Mouse (Mus musculus) neural tube, embryonic 13.5 days (tissue): ENCODE results near the gene Tns1. TPM values are rescaled to one million over a fixed set of nuclear protein-coding genes. Genes with fewer than 3 reads are reported as not detected.
A peak's percentile ranks its signal among the peaks of the same experiment; 100 is the strongest.

ENCODE experiments used
- ATAC-seq: fragments of 200-750 bp; cut with Nextera tagmentation; 2 replicates; pipeline ENCODE4 v1.8.0; 2017; ENCODE audit warnings: low read depth, mild to moderate bottlenecking, moderate TSS enrichment, moderate library complexity
- H3K27ac ChIP-seq: fragments of 300-500 bp; sonication (generic); replicated peaks from 2 replicates; pipeline ENCODE4 v1.5.1; 2015; ENCODE audit warnings: moderate library complexity, mild to moderate bottlenecking, inconsistent platforms
- H3K27me3 ChIP-seq: fragments of 300-500 bp; sonication (generic); 2 replicates; pipeline ENCODE4 v1.6.1; 2015; ENCODE audit warnings: mild to moderate bottlenecking, inconsistent platforms
- H3K36me3 ChIP-seq: fragments of 300-500 bp; sonication (generic); 2 replicates; pipeline ENCODE4 v1.6.1; 2015; ENCODE audit warnings: mild to moderate bottlenecking, inconsistent platforms
- H3K4me1 ChIP-seq: fragments of 300-500 bp; sonication (generic); replicated peaks from 2 replicates; pipeline ENCODE4 v1.6.1; 2015; ENCODE audit warnings: inconsistent platforms
- H3K4me2 ChIP-seq: fragments of 300-500 bp; sonication (generic); 2 replicates; pipeline ENCODE4 v1.6.1; 2015; ENCODE audit warnings: inconsistent platforms, mild to moderate bottlenecking, moderate library complexity
- H3K4me3 ChIP-seq: fragments of 300-500 bp; sonication (generic); 2 replicates; pipeline ENCODE4 v1.5.1; 2015; ENCODE audit warnings: mild to moderate bottlenecking, inconsistent platforms
- H3K9ac ChIP-seq: fragments of 300-500 bp; sonication (generic); 2 replicates; pipeline ENCODE4 v1.6.1; 2015; ENCODE audit warnings: moderate library complexity, mild to moderate bottlenecking, inconsistent platforms
- H3K9me3 ChIP-seq: fragments of 300-500 bp; sonication (generic); 2 replicates; pipeline ENCODE4 v1.6.1; 2016; ENCODE audit warnings: inconsistent platforms
- WGBS: fragments of 180-500 bp; shearing (Covaris S2); methylation state at CpG from one replicate; pipeline ENCODE4 v1.1.7; 2015; 5-methylcytosine and 5-hydroxymethylcytosine counted together
- polyA plus RNA-seq: library from polyadenylated mRNA; unstranded; fragments of >200 nt; fragmentation: Nextera tagmentation; extraction: Ambion mirVana; gene quantifications from 2 replicates; pipeline ENCODE4 v1.2.1, GENCODE M21; 2015

Tns1 gene
- polyA plus RNA-seq, 1 experiment from 2014 or later: 15.8 TPM

DNA sequence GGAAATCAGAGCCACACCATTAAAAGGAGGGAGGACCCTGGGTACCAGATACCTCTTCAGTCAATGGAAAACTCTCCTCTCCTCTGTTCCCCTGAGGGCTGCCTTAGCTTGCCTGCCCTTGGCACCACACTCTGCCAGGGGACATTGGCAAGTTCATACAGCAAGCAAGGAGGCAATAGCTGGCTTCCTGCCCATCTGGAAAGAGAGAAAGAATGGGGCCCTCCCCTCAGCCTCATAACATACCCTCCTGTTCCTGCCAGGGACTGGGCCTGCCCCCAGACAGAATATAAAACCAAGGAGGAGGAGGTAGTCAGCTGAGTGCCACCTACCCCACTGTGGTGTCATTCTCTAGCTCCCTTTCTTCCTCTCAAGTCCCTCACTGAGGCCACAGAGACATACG lies 5.1 kb downstream of the Tns1 start:
- H3K4me3 ChIP-seq: no peak overlapping the region
- WGBS: 73% methylated on average over 1 of the region's 1 CpGs
- no peaks in the 10 kb centered on the region for H3K36me3 ChIP-seq
- ATAC-seq: peak; percentile 27; the same call in 1 of the 2 replicates
- H3K27me3 ChIP-seq: peaks cover 20% of the 10 kb centered on the region
- no peak overlapping the region for H3K4me2 ChIP-seq
- H3K9me3 ChIP-seq: no peaks in the 10 kb centered on the region
- H3K9ac ChIP-seq: no peak overlapping the region
- 0 out of 2 replicates have a peak overlapping the region, but pooled peaks have one; percentile 9 for H3K27ac ChIP-seq
- peaks cover 24% of the 10 kb centered on the region for H3K4me1 ChIP-seq

DNA sequence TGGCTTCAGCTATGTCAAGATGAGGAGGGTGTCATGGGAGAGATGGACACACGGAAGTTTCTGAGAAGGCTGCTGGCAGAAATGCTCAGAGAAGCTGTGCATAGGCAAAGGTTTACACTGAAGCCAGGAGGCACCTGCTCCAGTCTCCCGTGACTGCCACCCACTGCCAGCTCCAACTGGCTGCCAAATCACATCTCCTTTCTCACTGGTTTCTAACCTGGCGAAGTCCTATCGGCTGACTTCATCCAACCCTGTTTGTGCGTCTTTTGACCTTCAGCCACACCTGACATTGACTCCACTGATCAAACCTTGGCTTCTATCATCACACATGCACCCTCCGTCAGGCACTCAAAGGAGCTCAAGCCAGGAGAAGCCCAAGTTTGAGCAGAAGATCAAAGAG lies 6.4 kb downstream of the Tns1 start:
- Histone ChIP-seq H3K36me3 (no peaks in the 10 kb centered on the region), H3K4me3 (no peak overlapping the region), H3K9ac (no peak overlapping the region), H3K27me3 (peaks cover 9% of the 10 kb centered on the region), H3K27ac (no peak overlapping the region), H3K4me2 (no peak overlapping the region), H3K4me1 (peaks cover 30% of the 10 kb centered on the region), H3K9me3 (no peaks in the 10 kb centered on the region)
- ATAC-seq: no peak
- 90% methylated on average over 6 of the region's 6 CpGs for WGBS

DNA sequence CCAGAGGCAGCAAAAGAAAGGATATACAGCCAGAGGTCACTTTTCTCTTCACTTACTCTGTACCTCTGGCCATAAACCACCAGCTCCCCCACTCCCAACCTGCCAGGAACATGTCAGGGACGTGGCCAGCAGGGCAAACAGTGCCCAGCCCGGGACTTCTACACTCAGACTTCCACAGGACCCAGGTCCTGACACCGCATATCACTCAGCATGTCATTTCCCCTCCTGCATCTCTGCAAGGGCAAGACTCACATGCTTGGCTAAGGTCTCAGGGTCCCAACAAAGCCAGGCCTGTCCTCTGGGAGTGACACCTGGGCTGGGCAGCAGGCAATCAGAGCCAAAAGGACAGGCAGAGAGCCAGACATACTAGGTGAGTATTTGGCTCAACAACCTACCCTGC lies 11.2 kb downstream of the Tns1 start:
- H3K4me3 ChIP-seq: no peak overlapping the region
- no peak overlapping the region for H3K27ac ChIP-seq
- H3K4me2 ChIP-seq: no peak overlapping the region
- H3K9me3 ChIP-seq: no peaks in the 10 kb centered on the region
- H3K4me1 ChIP-seq: peaks cover 52% of the 10 kb centered on the region
- H3K27me3 ChIP-seq: no peaks in the 10 kb centered on the region
- no peaks in the 10 kb centered on the region for H3K36me3 ChIP-seq
- H3K9ac ChIP-seq: no peak overlapping the region
- 56% methylated on average over 3 of the region's 3 CpGs for WGBS
- ATAC-seq: no peak

- WGBS: 18% methylated on average over 6 of the region's 6 CpGs
- H3K9me3 ChIP-seq: no peaks in the 10 kb centered on the region
- H3K27ac ChIP-seq: peak overlapping the region; percentile 75
- H3K27me3 ChIP-seq: no peaks in the 10 kb centered on the region
- H3K9ac ChIP-seq: no peak overlapping the region
- H3K36me3 ChIP-seq: no peaks in the 10 kb centered on the region
- H3K4me1 ChIP-seq: peaks cover 57% of the 10 kb centered on the region
- H3K4me3 ChIP-seq: no peak overlapping the region
- no peak for ATAC-seq
- peak overlapping the region; percentile 21; the same call in 1 of the 2 replicates for H3K4me2 ChIP-seq
Observed at GRCm38 (mm10) chr1:74111696-74112030, 12.6 kb downstream of the Tns1 start.

GRCm38 (mm10) chr1:74110932-74111695 lies 13.1 kb downstream of the Tns1 start:
- Histone ChIP-seq H3K9me3 (no peaks in the 10 kb centered on the region), H3K27ac (peak overlapping the region; percentile 75), H3K4me2 (peak overlapping the region; percentile 21), H3K9ac (no peak overlapping the region), H3K36me3 (no peaks in the 10 kb centered on the region), H3K4me1 (peaks cover 63% of the 10 kb centered on the region), H3K27me3 (no peaks in the 10 kb centered on the region), H3K4me3 (no peak overlapping the region)
- WGBS: 5% methylated on average over 8 of the region's 8 CpGs
- ATAC-seq: peak; percentile 87

DNA sequence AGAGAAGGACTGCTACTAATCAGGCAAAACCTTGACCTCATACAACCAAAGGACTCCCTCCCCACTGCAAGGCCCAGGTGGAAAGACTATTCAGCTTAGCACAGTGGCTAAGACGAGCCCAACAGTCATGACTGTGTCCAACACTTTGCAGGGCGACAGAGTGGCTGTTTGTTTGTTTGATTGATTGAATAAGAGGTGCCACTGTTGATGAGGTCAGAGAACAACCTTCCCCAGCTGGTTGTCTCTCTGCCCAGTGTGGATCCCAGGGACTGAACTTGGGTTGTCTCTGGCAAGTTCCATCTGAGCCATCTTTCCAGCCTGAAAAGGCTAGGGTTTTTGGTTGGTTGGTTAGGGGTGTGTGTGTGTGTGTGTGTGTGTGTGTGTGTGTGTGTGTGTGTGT lies 14.6 kb downstream of the Tns1 start:
- H3K4me3 ChIP-seq: no peak overlapping the region
- H3K9ac ChIP-seq: no peak overlapping the region
- peaks cover 69% of the 10 kb centered on the region for H3K4me1 ChIP-seq

GRCm38 (mm10) chr1:74107931-74108618 lies 16.2 kb downstream of the Tns1 start:
- Histone ChIP-seq H3K27ac (no peak overlapping the region), H3K9me3 (no peaks in the 10 kb centered on the region), H3K4me2 (no peak overlapping the region), H3K9ac (no peak overlapping the region), H3K27me3 (no peaks in the 10 kb centered on the region), H3K36me3 (no peaks in the 10 kb centered on the region), H3K4me1 (peaks cover 77% of the 10 kb centered on the region), H3K4me3 (no peak overlapping the region)
- ATAC-seq: no peak
- 72% methylated on average over 5 of the region's 5 CpGs for WGBS

More for the DNA sequence above, 14.6 kb downstream of the Tns1 start:
- Histone ChIP-seq H3K4me2 (no peak overlapping the region), H3K27me3 (no peaks in the 10 kb centered on the region), H3K36me3 (no peaks in the 10 kb centered on the region), H3K27ac (no peak overlapping the region), H3K9me3 (no peaks in the 10 kb centered on the region)
- ATAC-seq: no peak
- WGBS: 41% methylated on average over 2 of the region's 2 CpGs

DNA sequence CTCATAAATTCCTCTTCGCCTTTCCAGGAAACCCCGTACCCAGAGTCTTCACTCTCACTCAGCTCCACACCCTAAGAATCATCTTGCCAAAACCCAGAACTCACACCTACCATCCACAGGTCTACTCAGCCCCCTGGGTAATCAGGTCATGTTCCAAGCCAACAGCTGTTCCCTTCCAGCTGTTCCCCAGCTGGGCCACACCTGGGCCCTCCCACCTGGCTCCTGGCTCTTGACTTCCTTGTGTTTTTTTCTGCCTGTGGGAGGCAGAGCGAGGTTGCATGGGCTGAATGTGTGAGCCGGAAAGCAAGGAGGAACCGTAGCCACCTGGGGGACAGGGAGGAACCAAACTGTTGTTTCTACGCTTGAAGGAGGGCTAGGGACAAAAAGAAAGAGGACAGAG lies 18.0 kb downstream of the Tns1 start:
- 81% methylated on average over 6 of the region's 6 CpGs for WGBS

DNA sequence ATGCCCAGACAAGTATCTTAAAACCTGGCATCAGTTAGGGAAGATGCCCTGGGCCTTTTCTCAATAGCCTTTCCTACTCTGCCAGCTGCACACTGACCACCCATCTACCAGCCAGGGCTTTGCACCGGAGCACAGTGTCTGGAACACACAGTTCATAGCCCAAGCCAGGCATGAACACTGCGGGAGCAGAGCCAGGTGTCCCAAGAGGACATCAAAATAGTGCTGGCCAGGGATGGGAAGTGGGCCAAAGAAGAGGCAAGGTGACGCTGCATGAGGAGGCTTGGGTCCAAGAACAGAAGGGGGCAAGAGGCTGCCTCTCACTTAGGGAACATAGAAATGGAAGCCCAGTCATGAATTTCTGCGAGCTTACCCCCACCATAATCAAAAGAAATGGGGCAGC lies 18.6 kb downstream of the Tns1 start:
- H3K9me3 ChIP-seq: no peaks in the 10 kb centered on the region
- peaks cover 65% of the 10 kb centered on the region for H3K4me1 ChIP-seq
- H3K4me3 ChIP-seq: no peak overlapping the region
- no peak for ATAC-seq
- H3K36me3 ChIP-seq: no peaks in the 10 kb centered on the region
- 0 out of 2 replicates have a peak, but pooled peaks cover 3% of the 10 kb centered on the region for H3K27me3 ChIP-seq
- H3K27ac ChIP-seq: no peak overlapping the region
- no peak overlapping the region for H3K4me2 ChIP-seq
- H3K9ac ChIP-seq: no peak overlapping the region
- WGBS: 74% methylated on average over 4 of the region's 4 CpGs

More for the DNA sequence above, 18.0 kb downstream of the Tns1 start:
- Histone ChIP-seq H3K4me1 (peaks cover 71% of the 10 kb centered on the region), H3K4me2 (no peak overlapping the region), H3K4me3 (no peak overlapping the region), H3K9me3 (no peaks in the 10 kb centered on the region), H3K27me3 (0 out of 2 replicates have a peak, but pooled peaks cover 3% of the 10 kb centered on the region), H3K36me3 (no peaks in the 10 kb centered on the region), H3K27ac (no peak overlapping the region), H3K9ac (no peak overlapping the region)
- no peak for ATAC-seq

DNA sequence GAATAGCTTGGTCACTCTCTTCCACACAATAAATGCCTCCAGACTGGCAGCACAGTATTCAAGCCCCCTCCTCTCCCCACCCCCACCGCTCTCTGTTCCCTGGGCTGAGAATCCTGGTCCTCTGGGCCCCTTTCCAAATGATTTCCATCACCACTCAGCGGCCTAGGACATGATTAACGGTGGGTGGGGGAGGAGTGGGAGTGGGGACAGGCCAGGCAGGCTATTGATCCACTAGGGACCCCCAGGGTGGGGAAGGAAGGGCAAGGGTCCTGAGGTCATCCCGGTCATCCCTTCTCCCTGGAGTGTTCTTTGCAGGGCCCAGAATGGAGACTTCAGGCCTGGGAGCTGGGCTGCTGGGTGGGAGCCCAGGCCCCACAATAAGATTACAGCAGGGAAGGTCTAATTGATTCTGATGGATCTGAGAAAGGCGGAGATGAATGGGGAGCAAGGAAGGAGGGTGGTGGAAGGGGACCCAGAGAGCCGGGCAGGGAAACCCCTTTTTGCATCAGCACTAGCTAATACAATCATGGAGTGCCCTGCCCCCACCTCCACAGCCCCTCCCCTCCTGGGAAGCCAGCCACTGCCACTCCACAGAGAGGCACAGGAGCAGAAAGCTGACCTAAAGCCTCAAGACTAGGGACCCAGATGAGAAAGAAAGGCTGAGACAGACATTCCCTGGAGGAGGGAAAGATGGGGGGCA lies 20.4 kb downstream of the Tns1 start:
- H3K9ac ChIP-seq: no peak overlapping the region
- H3K27ac ChIP-seq: peak overlapping the region; percentile 81
- no peaks in the 10 kb centered on the region for H3K36me3 ChIP-seq
- peaks cover 64% of the 10 kb centered on the region for H3K4me1 ChIP-seq
- H3K4me2 ChIP-seq: no peak overlapping the region
- no peaks in the 10 kb centered on the region for H3K9me3 ChIP-seq
- H3K27me3 ChIP-seq: peaks cover 16% of the 10 kb centered on the region; the same call in 1 of the 2 replicates
- peak; percentile 78 for ATAC-seq
- no peak overlapping the region for H3K4me3 ChIP-seq
- WGBS: 2% methylated on average over 6 of the region's 6 CpGs

DNA sequence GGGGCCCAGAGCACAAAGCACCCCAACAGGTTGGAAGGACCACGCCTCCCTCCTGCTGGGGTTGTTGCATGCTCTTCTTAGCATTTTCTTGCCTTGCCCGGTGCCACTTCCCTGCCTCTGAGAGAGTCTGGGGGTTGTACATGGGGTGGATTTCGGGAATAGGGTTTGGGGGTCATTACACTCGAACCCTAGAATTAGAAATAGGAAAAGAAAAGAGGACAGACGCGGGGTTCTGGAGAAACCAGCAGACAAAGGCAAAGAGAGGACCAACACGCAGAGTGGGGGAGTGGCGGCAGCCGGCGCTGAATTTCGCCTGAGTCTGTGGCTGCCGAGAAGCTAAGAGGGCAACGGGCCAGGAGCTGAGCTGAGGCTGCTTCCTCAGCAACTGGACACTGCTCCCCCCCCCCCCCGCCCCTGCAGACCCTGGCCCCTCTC lies 25.2 kb downstream of the Tns1 start:
- Histone ChIP-seq H3K4me1 (peaks cover 85% of the 10 kb centered on the region), H3K36me3 (no peaks in the 10 kb centered on the region), H3K27me3 (peaks cover 32% of the 10 kb centered on the region; the same call in 1 of the 2 replicates), H3K9me3 (no peaks in the 10 kb centered on the region), H3K4me2 (peak overlapping the region; percentile 91), H3K9ac (peak overlapping the region; percentile 71), H3K4me3 (peak overlapping the region; percentile 52), H3K27ac (peak overlapping the region; percentile 83)
- under 1% methylated on average over 13 of the region's 14 CpGs for WGBS
- ATAC-seq: 0 out of 2 replicates have a peak, but pooled peaks have one; percentile 9
